Mouse (Mus musculus) right cerebral cortex, adult 2 months (tissue): Measurements from ENCODE around the gene Vps52.

Experiments used
- DNase-seq, 2 experiments: peaks; one replicate each; pipeline ENCODE4 v3.0.0; 2021 to 2022; ENCODE audit warnings: low spot score in 2 of 2

Vps52 gene

DNA sequence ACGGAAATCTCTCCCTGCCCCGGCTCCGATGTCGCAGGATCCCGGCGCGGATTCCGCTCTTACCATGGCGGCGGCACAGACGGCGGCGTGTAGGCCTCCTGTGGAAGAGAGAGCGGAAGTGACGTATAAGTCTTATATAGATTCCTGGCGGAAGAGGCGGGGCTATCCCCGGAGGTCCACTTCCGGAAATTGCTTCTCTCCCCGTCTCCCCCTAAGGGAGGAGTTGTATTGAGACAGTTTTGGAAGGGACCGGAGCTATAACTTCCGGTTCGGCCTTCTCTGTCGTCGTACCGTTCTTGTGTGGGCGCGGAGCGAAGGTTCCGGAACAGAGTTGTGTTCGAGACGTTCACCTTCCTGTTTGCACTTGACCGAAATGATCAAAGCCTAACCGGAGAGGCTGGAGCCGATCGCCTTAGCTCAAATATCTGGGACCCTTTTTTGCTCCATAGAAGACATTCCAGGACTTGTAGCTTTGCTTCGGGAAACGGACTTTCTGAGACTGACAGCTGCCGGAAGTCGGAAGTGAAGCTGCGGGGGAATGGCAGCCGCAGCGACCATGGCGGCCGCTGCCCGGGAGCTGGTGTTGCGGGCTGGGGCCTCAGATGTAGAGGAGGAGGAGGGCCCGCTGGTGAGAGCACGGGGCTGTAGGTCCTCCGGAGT is at the start of gene Vps52, which contains the start of gene Rps18:
Gene Vps52 (plus strand): TSS at position 258 of the 660 bp plus-strand sequence.
Gene Rps18 (minus strand): TSS at position 447 of the 660 bp plus-strand sequence.
- DNase-seq = peak; percentile 95 to 98

- peak; percentile 57 to 63 for DNase-seq
These were observed 47.1 kb upstream of the Vps52 start for GRCm38 (mm10) chr17:33908331-33909076.

GRCm38 (mm10) chr17:33909077-33909868 is 46.3 kb upstream of the Vps52 start, which contains the start of gene Daxx:
Gene Daxx, plus strand, starts transcription at chr17:33909414.
- peak; percentile 98 to 99 for DNase-seq

GRCm38 (mm10) chr17:33909869-33910250 is 45.8 kb upstream of the Vps52 start:
- no peak for DNase-seq

DNA sequence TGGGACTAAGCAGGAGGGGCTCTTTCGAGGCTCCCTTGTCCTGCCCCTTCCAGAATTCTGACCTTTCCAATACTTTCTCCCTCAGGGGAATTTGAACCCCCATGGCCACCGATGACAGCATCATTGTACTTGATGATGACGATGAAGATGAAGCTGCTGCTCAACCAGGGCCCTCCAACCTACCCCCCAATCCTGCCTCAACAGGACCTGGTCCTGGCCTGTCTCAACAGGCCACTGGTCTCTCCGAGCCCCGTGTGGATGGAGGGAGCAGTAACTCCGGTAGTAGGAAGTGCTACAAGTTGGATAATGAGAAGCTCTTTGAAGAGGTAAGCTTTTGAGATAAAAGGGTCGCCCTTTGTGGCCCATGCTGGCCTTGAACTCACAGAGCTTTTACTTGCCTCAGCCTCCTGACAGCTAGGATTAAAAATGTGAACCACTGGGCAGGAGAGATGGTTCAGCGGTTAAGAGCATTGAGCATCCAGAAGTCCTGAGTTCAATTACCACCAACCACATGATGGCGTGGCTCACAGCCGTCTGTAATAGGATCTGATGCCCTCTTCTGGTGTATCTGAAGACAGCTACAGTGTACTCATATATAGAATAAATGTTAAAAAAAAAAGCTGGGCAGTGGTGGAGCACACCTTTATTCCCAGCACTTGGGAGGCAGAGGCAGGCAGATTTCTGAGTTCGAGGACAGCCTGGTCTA is 45.1 kb upstream of the Vps52 start:
- no peak for DNase-seq

DNA sequence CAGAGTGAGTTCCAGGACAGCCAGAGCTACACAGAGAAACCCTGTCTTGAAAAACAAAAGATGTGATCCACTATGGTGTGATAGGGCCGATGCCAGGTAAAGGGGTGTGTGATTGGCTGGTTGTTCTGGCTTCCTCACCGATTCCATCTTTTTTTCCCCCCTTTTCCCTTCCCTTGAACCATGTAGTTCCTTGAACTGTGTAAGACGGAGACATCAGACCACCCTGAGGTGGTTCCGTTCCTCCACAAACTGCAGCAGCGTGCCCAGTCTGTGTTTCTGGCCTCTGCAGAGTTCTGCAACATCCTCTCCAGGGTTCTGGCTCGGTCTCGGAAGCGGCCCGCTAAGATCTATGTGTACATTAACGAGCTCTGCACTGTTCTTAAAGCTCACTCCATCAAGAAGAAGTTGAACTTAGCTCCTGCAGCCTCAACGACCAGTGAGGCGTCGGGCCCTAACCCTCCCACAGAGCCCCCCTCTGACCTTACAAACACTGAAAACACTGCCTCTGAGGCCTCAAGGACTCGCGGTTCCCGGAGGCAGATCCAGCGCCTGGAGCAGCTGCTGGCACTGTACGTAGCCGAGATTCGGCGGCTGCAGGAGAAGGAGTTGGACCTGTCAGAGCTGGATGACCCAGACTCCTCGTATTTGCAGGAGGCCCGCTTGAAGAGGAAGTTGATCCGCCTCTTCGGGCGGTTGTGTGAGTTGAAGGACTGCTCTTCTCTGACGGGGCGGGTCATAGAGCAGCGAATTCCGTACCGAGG is 44.4 kb upstream of the Vps52 start:
- DNase-seq = no peak

GRCm38 (mm10) chr17:33911813-33912414 is 43.7 kb upstream of the Vps52 start:
- no peak for DNase-seq

DNA sequence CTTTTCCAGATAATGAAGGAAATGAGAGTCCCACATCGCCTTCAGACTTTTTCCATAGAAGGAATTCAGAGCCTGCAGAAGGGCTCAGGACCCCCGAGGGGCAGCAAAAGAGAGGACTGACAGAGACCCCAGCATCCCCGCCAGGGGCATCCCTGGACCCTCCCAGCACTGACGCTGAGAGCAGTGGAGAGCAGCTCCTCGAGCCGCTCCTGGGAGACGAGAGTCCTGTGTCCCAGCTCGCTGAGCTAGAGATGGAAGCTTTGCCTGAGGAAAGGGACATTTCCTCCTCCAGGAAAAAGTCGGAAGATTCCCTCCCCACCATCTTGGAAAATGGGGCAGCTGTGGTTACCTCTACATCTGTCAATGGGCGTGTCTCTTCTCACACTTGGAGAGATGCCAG is 42.3 kb upstream of the Vps52 start:
- no peak for DNase-seq

DNA sequence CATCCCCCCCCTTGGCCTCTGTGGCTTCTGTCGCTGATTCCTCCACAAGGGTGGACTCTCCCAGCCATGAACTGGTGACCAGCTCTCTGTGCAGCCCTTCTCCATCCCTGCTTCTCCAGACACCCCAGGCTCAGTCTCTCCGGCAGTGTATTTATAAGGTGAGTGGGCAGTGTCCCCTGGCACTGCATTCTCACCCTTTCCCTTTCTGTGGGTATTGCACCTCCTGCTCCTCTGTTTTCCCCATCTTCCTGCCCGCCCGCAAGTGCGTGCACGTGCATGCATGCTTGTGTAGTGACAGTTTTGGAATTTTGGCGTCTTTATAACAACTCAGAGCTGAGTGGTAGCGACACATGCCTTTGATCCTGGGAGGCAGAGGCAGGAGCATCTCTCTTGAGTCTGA is 41.7 kb upstream of the Vps52 start:
- no peak for DNase-seq

DNA sequence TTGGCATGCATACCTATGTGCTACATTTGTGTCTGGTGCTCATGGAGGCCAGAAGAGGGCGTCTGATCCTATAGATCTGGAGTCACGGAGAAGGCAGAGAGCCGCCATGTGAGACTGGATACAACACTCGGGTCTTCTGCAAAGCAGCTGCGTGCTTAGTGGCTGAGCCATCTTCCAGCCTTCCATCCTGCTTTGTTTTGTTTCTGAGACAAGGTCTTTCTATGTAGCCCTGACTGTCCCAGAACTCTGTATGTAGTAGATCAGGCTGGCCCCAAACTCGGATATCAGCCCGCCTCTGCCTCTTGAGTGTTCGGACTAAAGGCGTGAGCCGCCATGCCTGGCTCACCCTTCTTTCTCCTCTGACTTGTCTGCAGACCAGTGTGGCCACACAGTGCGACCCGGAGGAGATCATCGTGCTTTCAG is 40.6 kb upstream of the Vps52 start:
- DNase-seq = no peak

GRCm38 (mm10) chr17:33915671-33916250 is 39.9 kb upstream of the Vps52 start, which contains the start of the genes Tapbp and Zbtb22:
Gene Tapbp, plus strand, starts transcription at chr17:33915899.
Gene Zbtb22, plus strand, starts transcription at chr17:33915904.
- DNase-seq = peak; percentile 96 to 98

- DNase-seq = no peak
These were observed 39.3 kb upstream of the Vps52 start for GRCm38 (mm10) chr17:33916294-33916693.

DNA sequence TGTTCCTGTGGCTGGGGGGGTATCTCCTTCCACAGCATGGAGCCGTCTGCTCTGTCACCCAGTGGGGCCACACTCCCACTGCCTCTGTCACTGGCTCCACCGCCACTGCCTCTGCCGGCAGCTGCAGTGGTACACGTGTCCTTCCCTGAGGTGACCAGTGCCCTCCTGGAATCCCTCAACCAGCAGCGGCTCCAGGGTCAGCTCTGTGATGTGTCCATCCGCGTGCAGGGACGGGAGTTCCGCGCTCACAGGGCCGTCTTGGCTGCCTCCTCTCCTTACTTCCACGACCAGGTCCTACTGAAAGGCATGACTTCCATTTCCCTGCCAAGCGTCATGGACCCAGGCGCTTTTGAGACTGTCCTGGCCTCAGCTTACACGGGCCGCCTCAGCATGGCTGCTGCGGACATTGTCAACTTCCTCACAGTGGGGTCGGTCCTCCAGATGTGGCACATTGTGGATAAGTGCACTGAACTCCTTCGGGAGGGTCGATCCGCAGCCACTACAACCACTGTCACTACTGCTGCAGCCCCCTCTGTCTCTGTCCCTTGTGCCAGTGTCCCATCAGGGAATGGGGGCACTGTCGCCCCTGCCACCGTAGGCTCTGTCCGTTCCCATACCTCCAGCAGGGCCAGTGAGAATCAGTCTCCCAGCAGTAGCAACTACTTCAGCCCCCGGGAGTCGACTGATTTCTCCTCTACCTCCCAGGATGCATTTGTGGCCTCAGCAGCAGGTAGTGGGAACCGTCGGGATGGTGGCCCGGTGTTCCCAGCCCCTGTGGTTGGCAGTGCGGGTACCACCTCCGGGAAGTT is 38.6 kb upstream of the Vps52 start:
- peak in 1 of 2 experiments; percentile 5 for DNase-seq

GRCm38 (mm10) chr17:33917656-33918292 is 37.8 kb upstream of the Vps52 start:
- DNase-seq = no peak

DNA sequence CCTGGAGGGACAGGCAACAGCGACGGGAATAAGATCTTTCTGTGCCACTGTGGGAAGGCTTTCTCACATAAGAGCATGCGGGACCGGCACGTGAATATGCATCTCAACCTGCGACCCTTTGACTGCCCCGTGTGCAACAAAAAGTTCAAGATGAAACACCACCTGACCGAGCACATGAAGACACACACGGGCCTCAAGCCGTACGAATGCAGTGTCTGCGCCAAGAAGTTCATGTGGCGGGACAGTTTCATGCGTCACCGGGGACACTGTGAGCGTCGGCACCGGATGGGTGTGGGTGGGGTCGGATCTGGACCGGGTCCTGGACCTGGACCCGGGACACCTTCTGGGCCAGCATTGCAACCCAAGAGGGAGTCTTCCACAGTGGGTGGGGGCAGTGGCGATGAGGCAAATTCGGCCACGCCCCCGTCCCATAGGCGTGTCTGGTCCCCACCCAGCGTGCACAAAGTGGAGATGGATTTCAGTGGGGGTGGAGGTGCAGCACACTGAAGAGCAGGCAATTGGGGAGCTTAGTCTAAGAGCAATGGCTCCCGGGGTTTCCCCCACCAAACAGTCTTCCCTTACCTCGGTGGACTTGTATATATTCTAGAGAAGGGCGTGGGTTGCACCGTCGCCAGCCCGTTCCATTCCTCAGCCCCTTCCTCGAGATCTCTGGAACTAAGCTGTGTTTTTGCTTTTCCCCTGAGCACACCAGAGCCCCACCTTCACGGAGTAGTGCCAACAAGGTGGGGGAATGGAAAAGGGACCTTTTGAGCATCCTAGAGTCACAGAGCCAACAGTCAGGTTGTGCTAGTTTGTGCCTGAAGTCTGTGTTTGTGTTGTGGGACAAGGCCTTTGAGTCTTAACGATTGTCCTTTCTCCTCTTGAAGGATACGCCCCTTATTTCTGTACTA is 37.1 kb upstream of the Vps52 start:
- DNase-seq = no peak

DNA sequence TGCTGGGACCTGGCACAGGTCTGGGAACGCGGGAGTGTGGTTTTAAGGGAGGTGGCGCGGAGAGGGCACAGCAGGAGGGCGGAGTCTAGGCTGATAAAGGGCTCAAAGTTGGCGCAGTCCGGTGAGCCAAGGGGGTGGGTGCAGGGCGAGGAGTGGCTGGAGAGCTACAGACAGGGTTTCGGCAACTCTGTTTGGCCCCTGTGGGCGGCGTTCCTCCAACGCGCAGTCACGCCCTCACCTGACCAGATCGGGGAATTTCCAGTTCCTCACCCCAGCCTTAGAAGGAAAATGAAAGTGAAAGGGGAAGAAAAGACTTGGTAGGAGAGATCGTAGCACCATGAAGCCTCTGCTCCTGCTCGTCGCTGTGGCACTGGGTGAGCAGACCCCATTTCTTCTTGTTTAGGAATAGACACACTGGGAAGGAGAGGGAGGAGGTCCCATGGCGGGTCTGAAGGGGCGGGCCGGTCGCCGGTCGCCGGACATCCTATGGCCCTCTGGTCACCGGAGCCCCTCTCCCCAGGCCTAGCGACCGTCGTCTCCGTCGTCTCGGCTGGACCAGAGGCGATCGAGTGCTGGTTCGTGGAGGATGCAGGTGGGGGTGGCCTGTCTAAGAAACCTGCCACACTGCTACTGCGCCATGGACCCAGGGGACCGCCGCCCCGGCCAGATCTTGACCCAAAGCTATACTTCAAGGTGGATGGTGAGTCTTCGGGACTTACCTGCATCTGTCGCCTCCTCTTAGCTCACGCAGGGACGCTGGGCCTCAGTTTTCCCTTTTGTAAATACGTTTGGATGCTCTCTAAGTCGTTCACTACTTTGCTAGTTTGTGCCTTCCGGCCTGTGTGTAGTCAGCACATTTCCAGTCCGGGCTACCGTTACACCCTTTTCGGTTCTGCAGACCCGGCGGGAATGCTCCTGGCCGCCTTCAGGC is 36.0 kb upstream of the Vps52 start:
- DNase-seq = peak in 1 of 2 experiments; percentile 50
